Mouse (Mus musculus) kidney, postnatal 36 days (tissue): Measurements from ENCODE around the gene Axin2.

ENCODE experiments used
- DNase-seq, 2 experiments: peaks; one replicate each; pipeline ENCODE4 v3.0.0; 2021 to 2022; ENCODE audit warnings: mixed read lengths in 2 of 2

Gene Axin2

DNA sequence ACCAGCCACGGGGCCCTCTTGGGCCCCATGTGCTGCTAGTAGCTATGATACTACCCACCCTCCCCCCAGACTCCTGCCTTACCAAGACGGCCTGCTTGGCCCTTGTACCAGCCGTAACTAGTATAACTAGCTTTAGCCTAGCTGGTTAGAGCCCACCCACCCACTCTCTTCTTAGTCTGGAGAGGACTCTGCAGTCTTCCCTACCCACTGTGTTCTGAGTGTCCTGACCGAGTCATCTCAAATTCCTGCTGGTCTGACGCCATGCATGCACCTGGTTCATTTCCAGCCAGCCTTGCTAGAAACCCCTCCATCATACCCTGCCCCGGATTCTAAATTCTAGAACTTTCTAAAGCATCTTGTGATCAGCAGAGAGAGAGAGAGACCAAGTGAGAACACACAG is 9.6 kb downstream of the Axin2 start:
- no peak for DNase-seq

DNA sequence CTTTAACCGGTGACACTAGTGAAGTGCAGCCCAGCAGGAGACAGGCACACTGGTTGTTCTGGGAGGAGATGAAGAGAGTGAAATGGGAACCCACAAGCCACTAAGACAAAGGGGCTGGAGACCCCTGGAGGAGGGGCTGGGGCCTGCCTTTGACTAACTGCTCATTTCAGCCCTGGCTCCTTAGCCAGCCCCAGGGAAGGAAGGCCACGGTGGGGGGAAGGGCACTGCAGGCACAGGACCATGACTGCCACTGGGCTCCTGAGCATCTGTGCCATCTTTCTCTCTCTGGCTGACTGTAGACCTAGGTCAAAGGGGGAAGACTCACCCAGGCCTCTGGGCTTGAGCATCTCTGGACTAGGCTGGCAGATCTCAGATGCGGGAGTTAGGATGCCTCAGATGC is 10.5 kb downstream of the Axin2 start:
- DNase-seq: no peak

DNA sequence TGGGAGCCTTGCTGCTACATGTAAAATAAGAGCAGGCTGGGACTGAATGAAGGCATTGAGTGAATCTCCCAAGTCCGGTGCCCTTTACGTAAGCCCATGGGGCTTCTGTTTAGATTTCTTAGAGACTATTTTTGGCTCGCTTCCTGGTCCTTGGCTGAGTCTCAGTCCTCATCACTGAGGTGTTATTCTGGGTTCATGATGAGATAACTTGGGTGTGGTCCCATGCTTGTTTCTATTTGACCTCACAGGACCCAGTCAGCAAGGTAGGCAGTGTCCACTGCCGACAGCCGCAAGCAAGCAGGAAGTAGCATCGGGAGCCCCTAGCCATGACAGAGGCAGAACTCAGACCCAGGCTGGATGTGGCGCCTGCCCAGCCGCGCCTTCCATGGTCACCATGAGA is 13.7 kb downstream of the Axin2 start:
- DNase-seq: no peak

GRCm38 (mm10) chr11:108935128-108935868 is 15.1 kb downstream of the Axin2 start:
- DNase-seq: no peak

- no peak for DNase-seq
Measured at GRCm38 (mm10) chr11:108936016-108936792, 16.1 kb downstream of the Axin2 start.

- no peak for DNase-seq
Measured at GRCm38 (mm10) chr11:108940655-108941412, 20.7 kb downstream of the Axin2 start.

DNA sequence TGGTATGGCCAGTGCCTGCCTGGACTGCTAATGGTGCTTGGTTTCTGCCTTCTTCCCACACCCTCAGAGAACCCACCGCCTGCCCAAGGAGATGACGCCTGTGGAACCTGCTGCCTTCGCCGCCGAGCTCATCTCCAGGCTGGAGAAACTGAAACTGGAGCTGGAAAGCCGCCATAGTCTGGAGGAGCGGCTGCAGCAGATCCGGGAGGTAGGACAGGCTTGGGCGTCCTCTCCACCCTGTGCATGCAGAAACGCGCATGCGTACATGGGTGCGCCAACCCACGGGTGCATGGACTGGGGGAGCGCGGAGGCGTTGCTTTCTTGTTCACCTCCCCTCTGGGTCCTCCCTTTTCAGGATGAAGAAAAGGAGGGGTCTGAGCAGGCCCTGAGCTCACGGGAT is 21.7 kb downstream of the Axin2 start:
- DNase-seq: no peak

DNA sequence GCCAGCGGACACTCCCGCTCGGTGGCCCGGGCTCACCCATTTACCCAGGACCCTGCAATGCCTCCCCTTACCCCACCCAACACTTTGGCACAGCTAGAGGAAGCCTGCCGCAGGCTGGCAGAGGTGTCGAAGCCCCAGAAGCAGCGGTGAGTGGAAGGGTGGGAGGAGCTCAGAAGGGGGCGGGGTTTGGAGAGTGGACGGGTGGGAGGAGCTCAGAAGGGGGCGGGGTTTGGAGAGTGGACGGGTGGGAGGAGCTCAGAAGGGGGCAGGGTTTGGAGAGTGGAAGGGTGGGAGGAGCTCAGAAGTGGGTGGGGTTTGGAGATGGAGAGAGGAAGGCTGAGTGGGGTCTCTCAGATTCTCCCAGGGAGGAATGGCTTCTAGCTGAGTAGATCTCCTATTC is 23.6 kb downstream of the Axin2 start:
- no peak for DNase-seq

DNA sequence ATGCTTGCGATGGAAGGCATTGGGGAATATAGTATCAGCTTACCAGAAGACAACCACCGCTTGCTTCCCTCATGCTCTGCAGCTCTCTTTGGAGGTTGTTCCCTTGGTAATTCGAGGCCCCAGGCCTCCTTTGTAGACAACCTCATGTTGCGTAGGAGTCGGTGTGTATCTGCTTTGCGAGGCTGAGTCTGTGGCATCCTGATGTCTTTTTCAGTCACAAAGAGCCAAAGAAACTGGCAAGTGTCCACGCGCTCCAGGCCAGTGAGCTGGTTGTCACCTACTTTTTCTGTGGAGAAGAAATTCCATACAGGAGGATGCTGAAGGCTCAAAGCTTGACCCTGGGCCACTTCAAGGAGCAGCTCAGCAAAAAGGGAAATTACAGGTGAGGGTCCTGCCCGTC is 25.5 kb downstream of the Axin2 start:
- DNase-seq: no peak

DNA sequence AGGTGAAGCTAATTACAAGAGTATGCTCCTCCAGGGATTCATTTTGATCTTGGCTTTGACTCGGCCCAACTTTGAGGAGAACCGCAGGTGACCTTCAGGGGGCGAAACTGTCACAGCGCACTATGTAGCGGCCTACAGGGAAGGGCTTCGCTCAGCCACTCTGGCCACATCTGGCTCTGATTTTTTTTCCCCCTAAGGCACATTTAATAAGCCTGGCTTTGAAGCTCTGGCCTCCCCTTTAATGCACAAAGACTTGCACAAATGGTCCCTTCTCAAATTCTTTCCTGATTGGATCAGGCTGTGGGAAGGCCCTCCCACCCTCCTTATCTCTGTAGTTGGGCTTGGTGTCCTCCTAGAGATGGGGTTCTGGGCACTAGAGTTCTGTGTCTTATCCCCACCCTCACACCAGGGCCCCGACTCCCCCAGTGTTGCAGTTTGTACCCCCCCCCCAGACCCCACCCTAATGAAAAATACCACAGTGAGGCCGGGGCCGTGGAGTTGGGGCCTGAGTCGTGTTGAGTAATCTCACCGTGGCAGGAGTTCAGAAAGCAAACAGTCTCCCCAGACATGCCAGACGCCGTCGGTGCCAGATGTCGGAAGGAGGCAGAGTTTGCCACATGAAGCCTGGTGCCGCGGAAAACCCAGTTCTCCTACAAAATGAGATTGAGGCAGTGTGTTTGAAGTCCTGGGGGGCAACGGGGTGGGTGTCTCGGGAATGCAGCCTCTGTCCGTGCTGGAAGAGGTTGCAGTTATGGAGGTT is 27.5 kb downstream of the Axin2 start:
- DNase-seq: no peak

DNA sequence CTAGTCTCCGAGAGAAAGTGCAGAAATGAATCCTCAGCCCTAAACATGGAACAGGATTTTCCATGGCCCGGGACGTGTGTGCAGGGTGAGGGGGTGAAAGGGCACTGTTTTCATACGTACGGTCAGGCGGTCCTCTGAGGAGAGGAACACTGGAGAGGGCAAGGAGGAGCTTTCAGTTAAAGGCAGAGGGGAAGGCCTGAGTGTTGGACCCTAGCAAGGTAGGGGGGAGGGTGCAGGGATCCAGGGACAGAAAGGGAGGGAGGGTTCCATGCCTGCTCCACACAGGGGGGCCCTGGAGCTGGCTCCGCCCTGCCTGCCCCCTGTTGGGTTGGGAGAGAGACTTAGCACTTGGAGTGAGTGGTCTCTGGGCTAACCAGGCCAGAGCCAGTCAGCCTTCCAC is 28.4 kb downstream of the Axin2 start:
- no peak for DNase-seq

DNA sequence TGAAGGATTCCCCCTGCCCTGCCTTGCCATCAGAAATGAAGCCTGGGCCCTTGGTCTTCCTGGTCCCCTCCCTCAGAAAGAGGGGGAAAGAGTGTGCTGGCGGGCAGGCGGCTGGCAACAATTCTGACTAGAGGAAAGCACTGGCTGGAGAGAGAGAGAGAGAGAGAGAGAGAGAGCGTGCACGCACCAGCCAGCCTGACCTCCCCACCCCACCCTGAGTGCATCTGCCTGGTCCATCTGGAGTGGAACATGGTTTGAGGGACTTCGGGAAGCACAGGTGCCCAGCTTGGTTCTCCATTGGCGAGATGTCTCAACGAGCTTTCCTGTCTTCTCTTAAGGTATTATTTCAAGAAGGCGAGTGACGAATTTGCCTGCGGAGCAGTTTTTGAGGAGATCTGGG is 28.8 kb downstream of the Axin2 start:
- DNase-seq: no peak

DNA sequence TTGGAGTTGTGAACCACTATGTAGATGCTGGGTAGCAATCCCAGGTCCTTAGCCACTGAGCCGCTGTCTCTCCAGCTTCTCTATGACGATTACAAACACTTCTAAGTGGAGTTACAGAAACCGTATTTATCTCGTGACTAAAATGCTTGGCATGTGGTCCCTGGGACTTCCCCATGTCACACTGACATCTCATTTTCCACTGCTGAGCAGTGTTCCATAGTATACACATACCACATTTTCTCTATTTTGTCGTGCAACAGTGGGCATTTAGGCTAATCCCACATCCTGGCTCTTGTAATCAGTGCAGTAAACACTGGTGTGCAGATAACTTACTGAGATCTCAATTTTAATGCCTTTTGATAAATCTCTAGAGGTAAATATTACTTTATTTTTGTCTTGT is 32.2 kb downstream of the Axin2 start:
- DNase-seq: no peak

- no peak for DNase-seq
Measured at GRCm38 (mm10) chr11:108955943-108956342, 35.8 kb downstream of the Axin2 start.

GRCm38 (mm10) chr11:108958349-108958748 is 38.2 kb downstream of the Axin2 start:
- no peak for DNase-seq

- DNase-seq: no peak
Measured at GRCm38 (mm10) chr11:108959196-108959595, 39.0 kb downstream of the Axin2 start.

GRCm38 (mm10) chr11:108961651-108962065 is 41.5 kb downstream of the Axin2 start:
- DNase-seq: no peak

DNA sequence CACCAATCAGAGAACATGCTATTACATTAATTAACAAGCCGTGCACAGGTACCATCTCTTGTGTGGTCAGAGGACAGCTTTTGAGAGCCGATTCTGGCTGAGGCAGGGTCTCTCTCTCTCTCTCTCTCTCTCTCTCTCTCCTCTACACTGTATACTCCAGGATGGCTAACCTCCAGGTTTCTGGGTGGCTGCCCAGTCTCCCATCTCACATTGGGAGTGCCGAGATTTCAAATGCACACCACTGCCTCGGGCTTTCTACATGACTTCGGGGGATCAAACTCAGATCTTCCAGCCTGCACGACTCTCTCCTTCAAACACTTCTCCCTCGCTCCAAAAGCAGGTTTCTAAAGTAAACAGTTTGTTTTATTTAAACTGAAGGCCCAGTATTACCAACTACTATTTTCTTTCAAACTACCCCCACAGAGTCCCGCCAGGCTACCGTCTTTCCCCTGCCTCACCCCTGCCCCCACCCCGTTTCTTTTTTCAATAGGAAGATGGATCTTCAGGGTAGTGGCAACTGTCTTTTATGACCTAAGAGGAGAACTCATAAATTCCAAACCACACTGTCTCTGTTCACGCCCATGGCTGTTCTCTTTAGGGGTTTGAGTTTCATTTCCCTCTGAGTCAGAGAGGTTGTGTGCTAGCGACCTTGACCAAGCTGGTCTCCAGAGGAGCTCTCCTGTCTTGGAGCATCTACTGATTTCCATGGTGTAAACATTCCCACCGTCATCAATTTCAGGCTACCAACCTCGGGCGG is 43.5 kb downstream of the Axin2 start:
- DNase-seq: no peak

- no peak for DNase-seq
Measured at GRCm38 (mm10) chr11:108965740-108966139, 45.6 kb downstream of the Axin2 start.

DNA sequence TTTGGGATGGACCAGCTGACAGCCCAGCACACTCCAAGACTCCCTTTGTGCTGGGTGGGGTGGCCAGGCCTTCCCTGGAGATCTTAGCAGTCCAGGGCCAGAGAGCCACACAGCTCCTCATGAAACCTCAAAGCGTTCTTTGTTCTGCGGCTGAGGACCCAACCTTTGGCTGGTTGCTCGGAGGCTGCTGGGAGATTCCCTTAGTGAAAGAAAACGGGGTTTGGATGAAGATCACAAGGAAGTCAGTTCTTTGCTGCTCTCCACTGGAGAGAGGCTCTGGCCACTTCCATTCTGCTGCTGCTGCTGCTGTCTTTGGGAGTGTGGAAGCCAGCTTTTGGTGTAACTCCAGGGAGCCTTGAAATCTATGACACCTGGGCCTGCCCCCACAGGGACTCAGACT is 53.3 kb downstream of the Axin2 start:
- no peak for DNase-seq

GRCm38 (mm10) chr11:108973866-108974265 is 53.7 kb downstream of the Axin2 start:
- no peak for DNase-seq

DNA sequence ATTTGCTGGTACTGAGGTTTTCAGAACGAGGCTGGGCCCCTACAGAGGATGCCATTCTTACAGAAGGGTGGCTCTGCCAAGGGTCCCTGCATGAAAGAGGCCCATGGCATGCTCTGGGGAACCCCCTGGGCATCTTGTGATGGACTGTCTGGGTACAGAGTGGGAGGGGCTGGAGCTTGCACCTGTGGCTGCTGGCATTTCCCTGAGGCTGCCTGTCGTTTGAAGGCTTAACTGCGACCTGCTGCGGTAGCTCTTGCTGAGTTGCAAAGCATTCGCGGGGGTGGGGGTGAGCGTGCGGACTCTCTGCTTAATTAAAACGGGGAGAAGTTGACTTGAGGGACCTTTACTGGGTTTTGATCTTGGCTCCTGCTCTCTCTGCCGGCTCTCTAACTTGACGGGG is 55.4 kb downstream of the Axin2 start:
- DNase-seq: no peak
